Mouse (Mus musculus) MEL (cell line): ENCODE measurements around the gene Map1b. TPM values are rescaled to one million over a fixed set of nuclear protein-coding genes. Genes with fewer than 3 reads are reported as not detected.

Experiments
- DNase-seq: peaks from one replicate; pipeline ENCODE4 v3.0.0; 2011; ENCODE audit warnings: low read depth, low spot score
- H3K27ac ChIP-seq: 2 replicates; pipeline ENCODE4 v1.5.1; 2012; ENCODE audit warnings: low read depth, mild to moderate bottlenecking, control low read depth, low read length, moderate library complexity; ENCODE audit not compliant: control insufficient read depth
- H3K27me3 ChIP-seq, 2 experiments: fragments of 150-350 bp in 1 of 2; sonication (generic) in 1 of 2; 2 replicates each; pipeline ENCODE4 v1.6.1; 2012; ENCODE audit warnings: low read length in 2 of 2, mild to moderate bottlenecking in 2 of 2, improper control_type of control experiment in 1 of 2, moderate library complexity in 1 of 2; ENCODE audit not compliant: insufficient read depth in 2 of 2, control insufficient read depth in 1 of 2
- H3K36me3 ChIP-seq, 2 experiments: 2 replicates each; pipeline ENCODE4 v1.6.1; 2012 to 2014; ENCODE audit warnings: low read length in 2 of 2, improper control_type of control experiment in 1 of 2, inconsistent platforms in 1 of 2, mild to moderate bottlenecking in 1 of 2; ENCODE audit not compliant: insufficient read depth in 2 of 2, control insufficient read depth in 1 of 2
- H3K4me1 ChIP-seq, 2 experiments: fragments of 150-350 bp in 1 of 2; sonication (generic) in 1 of 2; 2 replicates each; pipeline ENCODE4 v1.6.1; 2012; ENCODE audit warnings: low read length in 2 of 2, improper control_type of control experiment in 1 of 2, mild to moderate bottlenecking in 1 of 2; ENCODE audit not compliant: insufficient read depth in 2 of 2, control insufficient read depth in 1 of 2
- H3K4me3 ChIP-seq, 2 experiments: fragments of 150-350 bp in 1 of 2; sonication (generic) in 1 of 2; 2 replicates each; pipeline ENCODE4 v1.5.1; 2012; ENCODE audit warnings: low read depth in 2 of 2, low read length in 2 of 2, mild to moderate bottlenecking in 2 of 2, moderate library complexity in 2 of 2, control low read depth in 1 of 2, improper control_type of control experiment in 1 of 2; ENCODE audit not compliant: control insufficient read depth in 1 of 2, insufficient read depth in 1 of 2
- H3K79me2 ChIP-seq: 2 replicates; pipeline ENCODE4 v1.6.1; 2012; ENCODE audit warnings: mild to moderate bottlenecking, low read length, moderate library complexity; ENCODE audit not compliant: control insufficient read depth, poor library complexity, insufficient read depth
- H3K9ac ChIP-seq: 2 replicates; pipeline ENCODE4 v1.6.1; 2012; ENCODE audit warnings: low read depth, mild to moderate bottlenecking, control low read depth, low read length, moderate library complexity; ENCODE audit not compliant: control insufficient read depth, poor library complexity, severe bottlenecking
- H3K9me3 ChIP-seq: fragments of 150-350 bp; sonication (generic); replicated peaks from 2 replicates; pipeline ENCODE4 v1.6.1; 2012; ENCODE audit warnings: mild to moderate bottlenecking, low read length, improper control_type of control experiment, moderate library complexity; ENCODE audit not compliant: insufficient read depth
- CHD1 ChIP-seq: IDR thresholded peaks from 2 replicates; pipeline ENCODE4 v1.6.1; 2012; ENCODE audit warnings: low read depth, mild to moderate bottlenecking, inconsistent platforms, low read length, improper control_type of control experiment
- CHD2 ChIP-seq: IDR thresholded peaks from 2 replicates; pipeline ENCODE4 v1.6.1; 2011; ENCODE audit warnings: low read length, improper control_type of control experiment
- CTCF ChIP-seq, 3 experiments: IDR thresholded peaks in 2 of 3; conservative IDR thresholded peaks in 1 of 3; 2 replicates each; pipeline ENCODE4 v1.5.1; 2011 to 2012; ENCODE audit warnings: low read length in 3 of 3, low read depth in 2 of 3, mild to moderate bottlenecking in 2 of 3, improper control_type of control experiment in 1 of 3, inconsistent platforms in 1 of 3, mixed read lengths in 1 of 3, moderate library complexity in 1 of 3; ENCODE audit not compliant: control insufficient read depth in 1 of 3, insufficient read depth in 1 of 3, poor library complexity in 1 of 3, severe bottlenecking in 1 of 3
- ELF1 ChIP-seq: IDR thresholded peaks from 2 replicates; pipeline ENCODE4 v1.6.1; 2014; ENCODE audit warnings: low read depth, mild to moderate bottlenecking, inconsistent platforms, low read length, improper control_type of control experiment, moderate library complexity
- EP300 ChIP-seq, 2 experiments: IDR thresholded peaks; 2 replicates each; pipeline ENCODE4 v1.6.1; 2011; ENCODE audit warnings: improper control_type of control experiment in 2 of 2, low read length in 2 of 2, low read depth in 1 of 2, mild to moderate bottlenecking in 1 of 2
- HCFC1 ChIP-seq: IDR thresholded peaks from 2 replicates; pipeline ENCODE4 v1.6.1; 2012; ENCODE audit warnings: low read depth, mild to moderate bottlenecking, inconsistent platforms, low read length, improper control_type of control experiment, moderate library complexity
- MAFK ChIP-seq: IDR thresholded peaks from 2 replicates; pipeline ENCODE4 v1.6.1; 2011; ENCODE audit warnings: low read depth, mild to moderate bottlenecking, low read length, improper control_type of control experiment, borderline replicate concordance
- MEF2A ChIP-seq: IDR thresholded peaks from 2 replicates; pipeline ENCODE4 v1.6.1; 2014; ENCODE audit warnings: low read depth, mild to moderate bottlenecking, inconsistent platforms, low read length, improper control_type of control experiment; ENCODE audit not compliant: poor library complexity, insufficient replicate concordance, severe bottlenecking; ENCODE audit errors: extremely low read depth
- MXI1 ChIP-seq: IDR thresholded peaks from 2 replicates; pipeline ENCODE4 v1.6.1; 2011; ENCODE audit warnings: mild to moderate bottlenecking, low read depth, low read length, improper control_type of control experiment
- MYB ChIP-seq: IDR thresholded peaks from 2 replicates; pipeline ENCODE4 v1.6.1; 2011; ENCODE audit warnings: mild to moderate bottlenecking, low read depth, low read length, improper control_type of control experiment
- MYC ChIP-seq: IDR thresholded peaks from 2 replicates; pipeline ENCODE4 v1.6.1; 2011; ENCODE audit warnings: low read depth, mild to moderate bottlenecking, low read length, improper control_type of control experiment, moderate library complexity
- NRF1 ChIP-seq: IDR thresholded peaks from 2 replicates; pipeline ENCODE4 v1.6.1; 2014; ENCODE audit warnings: low read depth, mild to moderate bottlenecking, inconsistent platforms, low read length, improper control_type of control experiment, moderate library complexity; ENCODE audit not compliant: poor library complexity, insufficient read depth, severe bottlenecking
- RAD21 ChIP-seq: IDR thresholded peaks from 2 replicates; pipeline ENCODE4 v1.6.1; 2011; ENCODE audit warnings: mild to moderate bottlenecking, low read depth, low read length, improper control_type of control experiment
- RCOR1 ChIP-seq: IDR thresholded peaks from 2 replicates; pipeline ENCODE4 v1.6.1; 2012; ENCODE audit warnings: low read depth, mild to moderate bottlenecking, inconsistent platforms, low read length, improper control_type of control experiment
- SMC3 ChIP-seq: IDR thresholded peaks from 2 replicates; pipeline ENCODE4 v1.6.1; 2011; ENCODE audit warnings: low read depth, low read length, improper control_type of control experiment
- TAL1 ChIP-seq: IDR thresholded peaks from 2 replicates; pipeline ENCODE4 v1.6.1; 2012; ENCODE audit warnings: mild to moderate bottlenecking, inconsistent platforms, low read length, moderate library complexity, mixed read lengths
- TCF12 ChIP-seq: IDR thresholded peaks from 2 replicates; pipeline ENCODE4 v1.6.1; 2014; ENCODE audit warnings: low read depth, mild to moderate bottlenecking, inconsistent platforms, low read length, improper control_type of control experiment, moderate library complexity
- UBTF ChIP-seq: IDR thresholded peaks from 2 replicates; pipeline ENCODE4 v1.6.1; 2012; ENCODE audit warnings: low read depth, mild to moderate bottlenecking, inconsistent platforms, low read length, improper control_type of control experiment, moderate library complexity, borderline replicate concordance; ENCODE audit not compliant: insufficient read depth
- USF1 ChIP-seq: IDR thresholded peaks from 2 replicates; pipeline ENCODE4 v1.6.1; 2014; ENCODE audit warnings: low read depth, mild to moderate bottlenecking, inconsistent platforms, low read length, improper control_type of control experiment, moderate library complexity
- USF2 ChIP-seq, 2 experiments: IDR thresholded peaks; 2 replicates each; pipeline ENCODE4 v1.6.1; 2011 to 2012; ENCODE audit warnings: improper control_type of control experiment in 2 of 2, low read length in 2 of 2, borderline replicate concordance in 1 of 2, inconsistent platforms in 1 of 2, low read depth in 1 of 2, mild to moderate bottlenecking in 1 of 2; ENCODE audit not compliant: insufficient read depth in 1 of 2
- ZKSCAN1 ChIP-seq: IDR thresholded peaks from 2 replicates; pipeline ENCODE4 v1.6.1; 2012; ENCODE audit warnings: low read depth, mild to moderate bottlenecking, inconsistent platforms, low read length, improper control_type of control experiment, moderate library complexity
- ZMIZ1 ChIP-seq: IDR thresholded peaks from 2 replicates; pipeline ENCODE4 v1.6.1; 2012; ENCODE audit warnings: low read depth, mild to moderate bottlenecking, inconsistent platforms, low read length, improper control_type of control experiment, moderate library complexity
- polyA plus RNA-seq, 2 experiments: library from polyadenylated mRNA; stranded (reverse) in 1 of 2; unstranded in 1 of 2; fragments of >175 nt in 1 of 2; fragments of >200 nt in 1 of 2; gene quantifications; 2 replicates each; pipeline versions ENCODE4 v1.2.1 to v1.2.4; 2012; ENCODE audit warnings: low replicate concordance in 2 of 2, low read depth in 1 of 2; ENCODE audit not compliant: insufficient read length in 2 of 2, insufficient read depth in 1 of 2, missing spikeins in 1 of 2
- total RNA-seq: library from RNA; depleted of rRNA; stranded (reverse); fragments of 300-350 nt; gene quantifications from 2 replicates; pipeline ENCODE4 v1.2.3, GENCODE M21; 2012

Gene Map1b
- total and polyA plus RNA-seq, 3 experiments: not detected

DNA sequence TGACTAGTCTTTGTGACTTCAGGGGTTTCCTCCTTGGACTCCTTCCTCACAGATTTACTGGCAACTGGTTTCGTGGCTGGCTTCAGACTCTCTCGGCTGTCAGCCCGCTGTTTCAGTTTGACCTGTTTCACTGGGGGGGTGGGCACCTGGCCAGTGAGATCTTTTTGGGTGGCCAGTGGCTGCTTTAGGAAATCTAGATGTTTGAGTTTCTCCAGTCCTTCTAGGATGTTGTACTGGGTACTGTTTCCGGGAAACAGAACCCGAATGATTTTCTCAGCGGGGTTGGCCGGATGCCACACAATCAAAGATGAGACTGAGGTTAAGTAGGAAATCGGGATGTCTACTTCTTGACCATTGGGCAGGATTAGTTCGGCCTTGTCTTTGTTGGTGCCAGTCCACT lies 81.8 kb downstream of the Map1b start:
- DNase-seq: no peak
- H3K9me3 ChIP-seq: no peaks in the 10 kb centered on the region
- no peak overlapping the region for H3K9ac ChIP-seq
- no peak overlapping the region for H3K4me3 ChIP-seq
- H3K4me1 ChIP-seq: no peaks in the 10 kb centered on the region
- H3K36me3 ChIP-seq: no peaks in the 10 kb centered on the region
- H3K27ac ChIP-seq: no peak overlapping the region
- TF ChIP-seq SMC3: no peak
- no peak for TF ChIP-seq MAFK
- TF ChIP-seq RCOR1: no peak
- no peak for TF ChIP-seq HCFC1
- no peak for TF ChIP-seq NRF1
- TF ChIP-seq TCF12: no peak
- TF ChIP-seq CTCF (IDR thresholded peaks at IDR 0.05 in 2 of 3, conservative IDR thresholded peaks at IDR 0.05 in 1 of 3; ENCODE audit: control insufficient read depth in 1 of 3, insufficient read depth in 1 of 3, low read depth in 2 of 3, low read length in 3 of 3, poor library complexity in 1 of 3, severe bottlenecking in 1 of 3): no peak
- TF ChIP-seq RAD21: no peak
- no peaks in the 10 kb centered on the region for H3K27me3 ChIP-seq
- H3K79me2 ChIP-seq: no peaks in the 10 kb centered on the region

DNA sequence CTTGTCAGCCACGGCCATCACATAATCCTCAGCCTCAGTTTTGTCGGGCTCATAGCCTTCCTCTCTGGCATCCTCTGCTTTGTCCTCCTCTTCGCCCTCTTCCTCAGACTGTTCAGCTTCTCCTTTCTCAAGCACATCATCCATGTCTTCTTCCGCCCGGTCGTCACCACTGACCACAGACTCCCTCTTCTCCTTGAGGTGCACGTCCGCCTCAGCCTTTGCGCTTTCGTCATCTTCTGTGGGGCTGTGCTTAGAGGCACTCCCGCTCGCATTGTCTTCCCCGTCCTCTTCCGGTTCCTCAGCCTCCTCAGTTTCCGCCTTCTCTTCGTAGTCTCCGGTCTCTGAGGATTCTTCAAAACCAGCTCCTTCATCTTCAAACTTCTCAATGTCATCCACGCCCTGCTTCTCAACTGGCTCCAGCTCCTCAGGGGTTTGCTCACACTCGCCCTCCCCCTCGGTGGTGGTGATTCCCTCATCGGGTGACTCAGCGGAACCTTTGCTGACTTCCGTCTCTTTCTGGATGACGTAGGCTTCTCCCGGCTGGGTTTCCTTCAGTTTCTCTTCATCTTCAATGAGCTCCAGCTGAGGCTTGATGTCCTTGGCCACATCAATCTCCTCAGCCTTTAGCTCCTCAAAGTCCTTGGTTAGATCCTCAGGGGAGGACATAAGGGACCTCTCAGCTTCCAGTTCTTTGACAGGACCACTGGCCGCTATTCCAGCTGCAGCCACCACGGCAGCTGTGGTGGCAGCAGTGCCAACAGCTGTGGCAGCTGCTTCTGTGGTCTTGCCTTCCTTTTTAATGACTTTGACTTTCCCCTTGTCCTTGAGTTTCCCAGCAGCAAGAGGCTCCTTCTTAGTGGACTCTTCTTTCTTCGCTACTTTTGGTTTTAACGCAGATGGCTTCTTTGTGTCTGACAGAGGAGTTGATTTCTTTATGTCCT lies 83.0 kb downstream of the Map1b start:
- TF ChIP-seq MEF2A: no peak
- no peak for TF ChIP-seq CHD1
- no peak for TF ChIP-seq UBTF
- no peak for TF ChIP-seq SMC3
- no peak for TF ChIP-seq ELF1
- no peak for TF ChIP-seq MXI1
- TF ChIP-seq EP300 (IDR thresholded peaks at IDR 0.05; ENCODE audit: low read depth in 1 of 2, low read length in 2 of 2): no peak
- no peak for TF ChIP-seq ZKSCAN1
- no peak for TF ChIP-seq MYB
- TF ChIP-seq ZMIZ1: no peak
- no peak for TF ChIP-seq USF2 (IDR thresholded peaks at IDR 0.05; ENCODE audit: borderline replicate concordance in 1 of 2, insufficient read depth in 1 of 2, low read depth in 1 of 2, low read length in 2 of 2)
- no peak for TF ChIP-seq CHD2
- no peak for TF ChIP-seq USF1
- TF ChIP-seq MYC: no peak
- TF ChIP-seq TAL1: no peak
- no peak for TF ChIP-seq RAD21
- TF ChIP-seq MAFK: no peak
- no peak for DNase-seq
- Histone ChIP-seq H3K36me3 (no peaks in the 10 kb centered on the region), H3K9ac (no peak overlapping the region), H3K4me1 (no peaks in the 10 kb centered on the region), H3K27ac (no peak overlapping the region), H3K27me3 (no peaks in the 10 kb centered on the region), H3K4me3 (no peak overlapping the region), H3K79me2 (no peaks in the 10 kb centered on the region), H3K9me3 (no peaks in the 10 kb centered on the region)
